Mouse (Mus musculus) small intestine, adult 2 months (tissue): ENCODE results near the gene Tspan33.

Source experiments
- CTCF ChIP-seq: fragments of 200-500 bp; IDR thresholded peaks from 2 replicates; pipeline ENCODE4 v1.5.1; 2012; ENCODE audit warnings: low read depth, mild to moderate bottlenecking, control low read depth, inconsistent platforms, low read length, moderate library complexity, mixed read lengths; ENCODE audit not compliant: insufficient replicate concordance, insufficient read length; ENCODE audit errors: extremely low read depth
- POLR2A ChIP-seq: fragments of 200-500 bp; IDR thresholded peaks from 2 replicates; pipeline ENCODE4 v1.6.1; 2012; ENCODE audit warnings: low read depth, mild to moderate bottlenecking, control low read depth, inconsistent platforms, low read length, moderate library complexity

DNA sequence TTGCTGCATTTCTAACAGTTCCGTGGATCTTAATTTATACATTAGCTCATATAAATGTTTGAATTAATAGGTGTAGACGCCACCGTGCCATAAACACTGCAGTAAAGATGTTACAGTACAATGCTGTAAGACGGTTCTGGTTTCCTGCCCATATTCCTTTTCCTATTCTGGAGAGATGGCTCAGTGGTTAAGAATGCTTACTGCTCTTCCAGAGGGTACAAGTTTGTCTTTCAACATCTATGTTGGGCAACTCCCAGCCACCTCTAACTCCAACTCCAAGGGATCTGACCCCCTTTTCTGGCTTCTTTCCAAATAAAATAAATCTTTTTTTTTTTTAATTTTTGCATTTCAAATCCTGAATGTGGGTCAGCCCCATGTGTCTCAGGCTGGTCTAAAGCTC is 9.3 kb upstream of the Tspan33 start:
- TF ChIP-seq CTCF (no peak), POLR2A (no peak)
